Mouse (Mus musculus) hindbrain, embryonic 14.5 days (tissue): ENCODE data around the gene Scn4a. TPM values are rescaled to one million over a fixed set of nuclear protein-coding genes. Genes with fewer than 3 reads are reported as not detected.

ENCODE experiments used
- ATAC-seq: fragments of 200-750 bp; cut with Nextera tagmentation; 2 replicates; pipeline ENCODE4 v1.8.0; 2017; ENCODE audit warnings: moderate number of reproducible peaks, mild to moderate bottlenecking, moderate TSS enrichment, moderate library complexity; ENCODE audit not compliant: low FRiP score
- DNase-seq: peaks from one replicate; pipeline ENCODE4 v3.0.0-alpha.2; 2015; ENCODE audit warnings: low spot score
- H3K27ac ChIP-seq: fragments of 300-500 bp; sonication (generic); 2 replicates; pipeline ENCODE4 v1.5.1; 2014; ENCODE audit warnings: mild to moderate bottlenecking, moderate library complexity
- H3K27me3 ChIP-seq: fragments of 300-500 bp; sonication (generic); 2 replicates; pipeline ENCODE4 v1.6.1; 2014; ENCODE audit warnings: mild to moderate bottlenecking, low read length, mixed read lengths; ENCODE audit not compliant: control insufficient read depth, insufficient read depth
- H3K36me3 ChIP-seq: fragments of 300-500 bp; sonication (generic); replicated peaks from 2 replicates; pipeline ENCODE4 v1.6.1; 2014; ENCODE audit not compliant: control insufficient read depth, insufficient read depth
- H3K4me1 ChIP-seq: fragments of 300-500 bp; sonication (generic); replicated peaks from 2 replicates; pipeline ENCODE4 v1.6.1; 2014; ENCODE audit warnings: antibody characterized with exemption, low read length, mixed read lengths; ENCODE audit not compliant: control insufficient read depth, insufficient read depth
- H3K4me2 ChIP-seq: fragments of 300-500 bp; sonication (generic); replicated peaks from 2 replicates; pipeline ENCODE4 v1.6.1; 2014; ENCODE audit warnings: mild to moderate bottlenecking, moderate library complexity
- H3K4me3 ChIP-seq: fragments of 300-500 bp; sonication (generic); replicated peaks from 2 replicates; pipeline ENCODE4 v1.5.1; 2014; ENCODE audit warnings: mild to moderate bottlenecking, low read length
- H3K9ac ChIP-seq: fragments of 300-500 bp; sonication (generic); 2 replicates; pipeline ENCODE4 v1.6.1; 2014
- H3K9me3 ChIP-seq: fragments of 300-500 bp; sonication (generic); 2 replicates; pipeline ENCODE4 v1.6.1; 2016; ENCODE audit warnings: low read length; ENCODE audit not compliant: control insufficient read depth
- WGBS: fragments of 180-500 bp; shearing (Covaris S2); extraction: QIAGEN DNeasy Blood & Tissue Kit; methylation state at CpG from one replicate; pipeline ENCODE4 v1.1.7; 2014; 5-methylcytosine and 5-hydroxymethylcytosine counted together
- polyA plus RNA-seq: library from polyadenylated mRNA; unstranded; fragments of >200 nt; fragmentation: Nextera tagmentation; extraction: Ambion mirVana; gene quantifications from 2 replicates; pipeline ENCODE4 v1.2.1, GENCODE M21; 2014

Gene Scn4a
- polyA plus RNA-seq, 1 experiment from 2014 or later, result not detected

DNA sequence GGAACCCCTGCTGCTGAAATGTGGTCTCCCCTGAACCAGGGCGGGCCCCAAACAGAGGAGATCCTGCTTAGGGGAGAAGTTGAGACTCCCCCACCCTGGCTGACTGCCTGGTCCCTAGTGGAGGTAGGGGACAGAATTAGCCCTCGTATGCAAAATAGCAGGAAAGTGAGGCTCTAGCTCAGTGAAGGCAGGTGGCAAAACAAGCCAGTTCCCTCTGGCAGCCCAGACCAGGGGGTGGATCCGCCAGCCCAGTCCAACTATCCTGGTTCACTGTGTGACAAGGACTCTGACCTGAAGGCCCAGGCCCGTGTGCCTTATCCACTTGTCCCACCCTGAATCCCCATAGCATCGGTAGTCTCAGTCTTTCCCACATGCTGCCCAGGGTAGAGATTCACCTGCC, 43.0 kb downstream of the Scn4a start:
- DNase-seq, result no peak
- Histone ChIP-seq H3K27ac (no peak overlapping the region), H3K4me1 (no peaks in the 10 kb centered on the region), H3K4me2 (no peak overlapping the region), H3K9ac (no peak overlapping the region), H3K36me3 (no peaks in the 10 kb centered on the region), H3K9me3 (no peaks in the 10 kb centered on the region), H3K4me3 (no peak overlapping the region), H3K27me3 (no peaks in the 10 kb centered on the region)
- no peak for ATAC-seq
- 73% methylated on average over 5 of the region's 5 CpGs for WGBS

GRCm38 (mm10) chr11:106308162-106308561, 44.9 kb downstream of the Scn4a start:
- ATAC-seq, result no peak
- 84% methylated on average over 11 of the region's 11 CpGs for WGBS
- no peak overlapping the region for H3K27ac ChIP-seq
- no peak overlapping the region for H3K4me3 ChIP-seq
- no peak overlapping the region for H3K9ac ChIP-seq
- no peaks in the 10 kb centered on the region for H3K27me3 ChIP-seq
- H3K9me3 ChIP-seq, result no peaks in the 10 kb centered on the region
- H3K36me3 ChIP-seq, result no peaks in the 10 kb centered on the region
- no peak for DNase-seq
- no peaks in the 10 kb centered on the region for H3K4me1 ChIP-seq
- H3K4me2 ChIP-seq, result no peak overlapping the region

- no peak for ATAC-seq
Observed at GRCm38 (mm10) chr11:106307432-106307831, 45.7 kb downstream of the Scn4a start.

GRCm38 (mm10) chr11:106306758-106307157, 46.3 kb downstream of the Scn4a start:
- DNase-seq, result no peak
- Histone ChIP-seq H3K9me3 (no peaks in the 10 kb centered on the region), H3K27ac (no peak overlapping the region), H3K36me3 (no peaks in the 10 kb centered on the region), H3K4me2 (no peak overlapping the region), H3K4me1 (no peaks in the 10 kb centered on the region), H3K27me3 (no peaks in the 10 kb centered on the region), H3K9ac (no peak overlapping the region), H3K4me3 (no peak overlapping the region)
- 86% methylated on average over 9 of the region's 9 CpGs for WGBS
- no peak for ATAC-seq

More at GRCm38 (mm10) chr11:106307432-106307831, 45.7 kb downstream of the Scn4a start:
- no peak overlapping the region for H3K27ac ChIP-seq
- no peak for DNase-seq
- 91% methylated on average over 5 of the region's 5 CpGs for WGBS
- no peaks in the 10 kb centered on the region for H3K36me3 ChIP-seq
- no peak overlapping the region for H3K9ac ChIP-seq
- H3K27me3 ChIP-seq, result no peaks in the 10 kb centered on the region
- H3K4me3 ChIP-seq, result no peak overlapping the region
- no peak overlapping the region for H3K4me2 ChIP-seq
- H3K9me3 ChIP-seq, result no peaks in the 10 kb centered on the region
- H3K4me1 ChIP-seq, result no peaks in the 10 kb centered on the region

DNA sequence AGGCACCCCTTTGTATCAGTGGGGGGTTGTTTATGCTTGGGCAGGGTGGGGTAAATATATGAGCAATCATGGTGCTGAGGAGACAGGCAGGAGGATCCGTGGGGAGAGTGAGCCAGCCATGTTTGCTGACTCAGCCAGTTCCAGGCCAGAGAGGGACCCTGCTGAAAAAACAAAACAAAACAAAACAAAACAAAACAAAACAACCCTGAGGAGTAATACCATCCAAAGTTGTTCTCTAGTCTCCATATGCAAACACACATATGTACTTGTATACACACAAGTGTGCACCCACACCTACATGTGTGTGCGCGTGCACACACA, 47.1 kb downstream of the Scn4a start:
- H3K27me3 ChIP-seq, result no peaks in the 10 kb centered on the region
- no peaks in the 10 kb centered on the region for H3K9me3 ChIP-seq
- no peaks in the 10 kb centered on the region for H3K4me1 ChIP-seq
- H3K4me3 ChIP-seq, result no peak overlapping the region
- no peak for ATAC-seq
- 83% methylated on average over 3 of the region's 3 CpGs for WGBS
- DNase-seq, result no peak
- no peak overlapping the region for H3K4me2 ChIP-seq
- no peak overlapping the region for H3K9ac ChIP-seq
- no peaks in the 10 kb centered on the region for H3K36me3 ChIP-seq
- H3K27ac ChIP-seq, result no peak overlapping the region

GRCm38 (mm10) chr11:106305348-106306064, 47.6 kb downstream of the Scn4a start:
- WGBS, result 81% methylated on average over 10 of the region's 10 CpGs
- no peak overlapping the region for H3K27ac ChIP-seq
- ATAC-seq, result no peak

DNA sequence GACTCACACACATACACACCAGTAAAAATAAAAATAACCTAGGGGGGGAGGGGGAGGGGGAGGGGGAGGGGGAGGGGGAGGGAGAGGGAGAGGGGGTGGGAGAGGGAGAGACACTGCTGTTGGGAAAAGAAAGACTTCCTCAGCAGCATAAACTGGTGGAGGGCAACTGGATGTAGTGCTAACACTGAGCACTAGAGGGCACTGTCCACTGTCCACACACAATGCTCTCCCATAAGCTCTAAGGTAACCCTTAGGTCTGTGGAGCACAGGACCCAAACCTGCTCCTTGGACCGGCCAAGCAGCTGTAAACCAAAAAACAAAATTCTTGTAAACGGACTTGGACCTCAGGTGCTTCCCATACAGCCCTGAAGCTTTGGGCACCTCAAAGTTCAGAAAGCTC, 50.5 kb downstream of the Scn4a start:
- 41% methylated on average over 2 of the region's 2 CpGs for whole genome bisulfite sequencing
- Histone ChIP-seq H3K4me1 (no peaks in the 10 kb centered on the region), H3K9ac (no peak overlapping the region), H3K9me3 (no peaks in the 10 kb centered on the region), H3K4me2 (no peak overlapping the region), H3K27ac (no peak overlapping the region), H3K36me3 (no peaks in the 10 kb centered on the region), H3K27me3 (no peaks in the 10 kb centered on the region), H3K4me3 (no peak overlapping the region)
- ATAC-seq (no peak; the same call in 1 of the 2 replicates), DNase-seq (peak; percentile 70)

More at GRCm38 (mm10) chr11:106305348-106306064, 47.6 kb downstream of the Scn4a start:
- Histone ChIP-seq H3K27me3 (no peaks in the 10 kb centered on the region), H3K36me3 (no peaks in the 10 kb centered on the region), H3K9ac (no peak overlapping the region), H3K4me2 (no peak overlapping the region), H3K4me3 (no peak overlapping the region), H3K4me1 (no peaks in the 10 kb centered on the region), H3K9me3 (no peaks in the 10 kb centered on the region)
- no peak for DNase-seq

DNA sequence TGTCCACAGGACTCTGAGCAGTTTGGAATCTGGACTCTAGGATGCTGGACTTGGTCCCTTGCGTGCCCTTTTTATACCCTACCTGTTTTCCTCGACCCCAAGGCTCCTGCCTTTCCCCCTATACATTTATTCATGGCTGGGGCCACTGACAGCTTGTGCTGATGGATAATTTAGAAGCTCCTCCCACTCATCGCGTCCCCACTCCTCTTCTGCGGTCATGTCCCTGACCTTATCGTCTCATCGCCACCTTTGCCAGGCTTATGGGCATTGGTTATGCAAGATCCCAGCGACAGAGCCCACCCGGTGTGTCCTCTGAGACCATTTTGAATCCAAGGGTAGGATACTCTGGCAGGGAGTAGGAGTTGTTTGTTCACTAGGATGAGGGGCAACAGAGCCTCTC, 51.3 kb downstream of the Scn4a start, which contains the start of gene Gh:
Gene Gh, minus strand, starts transcription at position 101 of the 400 bp plus-strand sequence.
- ATAC-seq (no peak), DNase-seq (no peak)
- no peaks in the 10 kb centered on the region for H3K9me3 ChIP-seq
- 87% methylated on average over 9 of the region's 9 CpGs for WGBS
- H3K9ac ChIP-seq, result no peak within 1 kb of the TSS
- H3K27ac ChIP-seq, result no peak within 1 kb of the TSS
- no peak within 1 kb of the TSS for H3K4me2 ChIP-seq
- no peaks in the 10 kb centered on the region for H3K36me3 ChIP-seq
- no peaks in the 10 kb centered on the region for H3K27me3 ChIP-seq
- H3K4me3 ChIP-seq, result no peak within 1 kb of the TSS
- no peaks in the 10 kb centered on the region for H3K4me1 ChIP-seq

GRCm38 (mm10) chr11:106291861-106292260, 61.2 kb downstream of the Scn4a start:
- H3K27ac ChIP-seq, result no peak overlapping the region
- WGBS, result 89% methylated on average over 2 of the region's 2 CpGs
- H3K27me3 ChIP-seq, result no peaks in the 10 kb centered on the region; the same call in 1 of the 2 replicates
- no peak overlapping the region for H3K4me3 ChIP-seq
- no peaks in the 10 kb centered on the region for H3K36me3 ChIP-seq
- ATAC-seq, result no peak
- no peaks in the 10 kb centered on the region for H3K9me3 ChIP-seq
- H3K9ac ChIP-seq, result no peak overlapping the region
- no peak for DNase-seq
- H3K4me2 ChIP-seq, result no peak overlapping the region
- no peaks in the 10 kb centered on the region for H3K4me1 ChIP-seq

DNA sequence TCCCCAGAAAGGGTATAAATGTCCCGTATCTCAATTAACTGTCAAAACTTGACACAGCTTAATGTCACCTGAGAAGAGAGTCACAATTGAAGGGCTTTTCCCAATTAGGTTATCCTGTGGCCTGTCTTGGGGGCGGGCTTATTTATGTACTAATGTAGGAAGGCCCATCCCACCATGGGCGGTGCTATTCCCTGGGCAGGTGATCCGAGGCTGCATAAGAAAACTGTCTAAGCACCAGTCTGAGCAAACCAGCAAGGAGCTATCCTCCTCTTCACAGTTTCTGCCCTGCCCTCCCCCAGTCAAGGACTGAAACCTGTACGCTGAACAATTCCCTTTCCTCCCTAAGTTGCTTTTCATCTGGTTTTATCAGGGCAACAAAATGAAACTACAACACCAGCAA, 62.7 kb downstream of the Scn4a start:
- no peak for DNase-seq
- no peaks in the 10 kb centered on the region for H3K36me3 ChIP-seq
- no peak overlapping the region for H3K27ac ChIP-seq
- no peak overlapping the region for H3K4me3 ChIP-seq
- no peaks in the 10 kb centered on the region for H3K4me1 ChIP-seq
- H3K27me3 ChIP-seq, result no peaks in the 10 kb centered on the region; the same call in 1 of the 2 replicates
- no peaks in the 10 kb centered on the region for H3K9me3 ChIP-seq
- no peak for ATAC-seq
- no peak overlapping the region for H3K4me2 ChIP-seq
- H3K9ac ChIP-seq, result no peak overlapping the region
- 93% methylated on average over 5 of the region's 5 CpGs for WGBS
